Mouse (Mus musculus) v-Abl transformed pro-B cells (cell line): ENCODE measurements around the gene S100pbp.

Experiments used
- in situ Hi-C, 2 experiments: fragments of 400-800 bp; cut with MboI; formaldehyde crosslinking; loops; one replicate each; pipeline ENCODE4 v1.15.1; 2025; ENCODE audit not compliant: unreplicated experiment in 2 of 2

S100pbp gene

DNA sequence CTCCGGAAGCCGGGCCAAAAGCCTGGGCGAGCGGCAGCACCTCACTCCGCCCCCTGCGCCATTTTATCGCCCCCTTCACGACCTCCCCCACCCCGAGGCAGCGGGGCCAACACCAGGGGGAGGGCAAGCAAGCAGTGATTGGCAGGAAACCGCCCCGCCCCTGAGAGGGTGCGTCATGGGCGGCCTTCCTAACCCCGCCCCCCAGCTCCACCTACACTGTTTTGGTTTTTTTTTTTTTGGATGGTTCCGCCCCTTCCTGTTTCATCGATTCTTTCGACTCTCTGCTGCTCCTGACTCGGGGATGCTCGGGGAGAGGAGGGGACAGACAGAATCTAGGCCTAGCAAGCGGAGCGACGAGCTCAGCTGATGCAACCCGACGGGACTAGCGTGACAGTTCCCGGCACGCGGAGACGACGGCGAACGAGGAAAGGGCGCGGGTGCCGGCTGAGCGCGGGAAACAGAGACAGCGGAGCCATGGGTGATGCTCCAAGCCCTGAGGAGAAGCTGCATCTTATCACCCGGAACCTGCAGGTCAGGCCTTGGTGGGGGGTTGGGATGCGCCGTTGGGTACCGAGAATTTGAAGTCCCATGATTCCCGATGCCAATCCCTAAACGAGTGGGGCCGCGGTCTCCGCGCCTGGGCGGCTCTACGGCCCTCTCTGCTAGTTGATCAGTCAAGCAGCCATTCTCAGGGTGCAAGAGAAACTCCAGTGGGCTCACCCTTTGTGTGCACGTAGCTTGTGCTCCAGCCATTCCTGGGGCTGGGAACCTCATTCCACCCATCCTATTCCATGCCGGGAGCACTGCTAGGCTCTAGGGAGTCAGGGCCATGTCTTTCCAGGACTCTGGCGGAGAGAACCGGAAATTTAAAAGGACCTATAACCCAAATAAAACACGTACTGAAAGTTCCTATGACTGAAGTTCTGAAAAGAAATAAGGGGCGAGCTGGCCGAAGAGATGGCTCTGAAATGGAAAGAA is at the start of gene S100pbp, which contains the start of gene Yars:
S100pbp (minus strand) TSS at position 186 of the 978 bp plus-strand sequence.
Yars (plus strand) TSS at position 219 of the 978 bp plus-strand sequence.
- in situ Hi-C loops: loop anchor here in 1 of 2 experiments (5.0 kb wide), 1 partner anchor 267 kb away; no protein-coding TSS in a partner anchor

DNA sequence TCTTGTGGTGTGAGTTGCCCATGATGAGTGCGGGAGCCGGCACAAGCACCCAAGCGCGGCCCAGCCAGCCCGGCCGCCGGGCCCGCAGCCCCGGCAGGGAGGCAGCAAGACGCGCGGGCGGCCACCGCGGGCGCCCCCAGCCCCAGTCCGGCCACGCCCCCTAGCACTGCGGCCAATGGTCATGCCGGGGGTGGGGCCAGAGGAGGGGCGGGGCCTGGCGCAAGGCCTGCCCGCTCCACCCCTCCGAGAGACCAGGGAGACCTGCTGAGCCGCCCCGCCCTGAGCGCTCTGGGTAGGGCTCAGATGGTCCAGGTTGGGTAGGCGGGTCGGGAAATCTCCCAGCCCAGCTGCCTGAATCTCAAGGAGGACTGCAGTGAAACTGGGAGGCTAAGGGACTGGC is 49.5 kb upstream of the S100pbp start:
- in situ Hi-C loops: no loop called here

DNA sequence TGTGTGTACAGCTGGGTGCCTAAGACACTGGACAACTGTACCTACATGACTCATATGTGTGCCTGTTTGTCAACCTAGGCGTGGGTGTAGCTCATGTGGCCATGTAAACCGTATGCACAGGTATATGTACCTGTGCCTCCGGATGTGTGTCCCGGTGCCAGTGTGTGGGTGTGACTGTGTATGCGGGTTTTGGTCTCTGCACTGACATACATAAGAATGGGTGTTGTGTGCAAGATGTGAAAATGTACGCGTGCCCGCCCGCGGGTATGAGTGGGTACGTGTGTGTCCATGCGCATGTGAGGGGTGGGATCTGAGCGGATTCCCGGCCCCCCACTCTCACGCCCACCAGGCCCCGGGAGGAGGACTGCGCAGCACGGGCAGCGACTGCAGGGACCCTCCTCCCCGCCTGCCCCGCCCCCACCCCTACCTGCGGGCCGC is 49.1 kb upstream of the S100pbp start:
- in situ Hi-C loops: no loop called here

DNA sequence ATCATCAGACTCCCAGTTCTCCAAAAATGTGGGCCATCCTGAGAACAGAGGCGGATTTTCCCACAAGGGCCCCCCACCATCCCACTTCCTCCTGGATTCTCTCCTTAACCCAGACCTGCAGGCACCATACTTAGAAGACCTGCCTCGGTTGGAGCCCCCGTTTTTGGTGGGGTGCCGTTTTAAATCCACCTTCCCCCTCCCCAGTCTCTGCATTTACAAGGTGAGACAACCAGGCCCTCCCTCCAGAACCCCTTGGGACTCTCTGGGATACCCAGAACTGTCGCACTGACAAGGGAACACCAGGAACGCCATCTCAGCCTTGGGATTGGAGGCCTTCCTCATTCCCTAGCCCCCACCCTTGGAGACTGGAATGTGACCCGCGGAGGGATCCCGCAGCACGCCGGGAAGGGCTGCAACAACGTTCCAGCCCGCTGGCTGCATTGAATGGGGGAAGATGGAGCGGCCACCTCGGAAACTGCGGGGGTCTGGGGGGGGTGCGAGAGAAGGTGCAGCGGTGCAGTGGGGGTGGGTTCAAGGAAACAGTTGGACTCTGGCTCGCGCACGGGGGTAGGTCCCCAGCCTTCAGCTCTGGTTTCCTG is 48.4 kb upstream of the S100pbp start:
- in situ Hi-C loops: no loop called here

DNA sequence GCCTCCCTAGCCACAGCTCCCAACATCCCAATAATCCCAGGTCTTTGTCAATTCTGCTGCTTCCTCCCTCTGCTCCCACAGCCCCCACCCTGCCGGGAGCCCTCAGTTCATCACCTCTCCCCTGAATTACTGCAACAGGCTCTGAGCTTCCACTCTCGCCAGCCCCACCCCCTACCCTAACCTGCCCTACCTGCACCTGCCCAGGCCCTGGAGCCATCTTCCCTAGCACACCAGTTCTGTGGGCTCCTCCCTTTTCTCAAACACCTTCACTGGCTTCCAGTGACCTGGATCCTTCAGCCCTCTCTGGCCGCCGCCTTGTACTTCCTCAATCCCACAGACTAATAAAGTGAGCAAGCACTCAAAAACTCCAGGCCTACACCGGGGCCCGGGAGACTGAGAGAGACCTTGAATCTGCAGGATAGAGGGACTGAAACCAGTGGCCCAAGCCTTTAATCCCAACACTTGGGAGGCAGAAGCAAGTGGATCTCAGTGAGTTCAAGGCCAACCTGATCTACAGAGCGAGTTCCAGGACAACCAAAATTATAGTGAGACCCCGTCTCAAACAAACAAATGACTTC is 46.8 kb upstream of the S100pbp start:
- in situ Hi-C loops: no loop called here

DNA sequence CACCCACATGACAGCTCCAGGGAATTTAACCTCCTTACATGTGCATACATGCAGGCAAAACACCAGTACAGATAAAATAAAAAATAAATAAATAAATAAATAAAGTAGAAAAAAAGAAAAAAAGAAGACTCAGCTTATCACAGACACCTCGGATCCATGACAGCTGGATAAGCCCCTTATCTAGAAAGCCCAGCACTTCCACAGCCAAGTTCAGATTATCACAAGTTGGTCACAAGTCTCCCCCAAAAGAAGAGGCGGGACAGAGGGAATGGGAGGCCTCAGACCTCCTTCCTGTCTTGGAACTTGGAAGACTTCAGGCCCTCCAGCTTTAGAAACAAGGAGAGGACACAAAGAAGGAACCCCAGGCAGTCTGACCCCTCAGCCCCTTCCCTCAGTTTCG is 45.6 kb upstream of the S100pbp start:
- in situ Hi-C loops: no loop called here

DNA sequence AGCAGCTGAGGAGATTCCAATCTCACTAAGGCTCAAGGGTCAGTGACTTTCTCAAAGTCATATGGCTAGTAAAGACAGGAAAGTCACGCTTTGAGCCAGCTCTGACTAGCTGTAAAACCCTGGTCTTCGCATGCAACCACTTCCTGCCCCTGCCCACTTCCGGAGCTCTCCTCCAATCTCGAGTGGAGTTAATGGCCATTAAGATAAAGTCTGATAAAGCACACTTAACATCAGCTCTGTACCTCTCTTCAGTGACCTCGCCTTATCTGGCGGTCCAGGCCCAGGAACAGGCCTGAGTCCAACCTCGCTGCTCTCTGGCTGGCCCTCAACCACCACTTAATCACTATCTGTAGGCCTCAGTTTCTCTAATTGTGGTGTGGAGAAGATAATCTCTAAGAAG is 45.0 kb upstream of the S100pbp start:
- in situ Hi-C loops: no loop called here

DNA sequence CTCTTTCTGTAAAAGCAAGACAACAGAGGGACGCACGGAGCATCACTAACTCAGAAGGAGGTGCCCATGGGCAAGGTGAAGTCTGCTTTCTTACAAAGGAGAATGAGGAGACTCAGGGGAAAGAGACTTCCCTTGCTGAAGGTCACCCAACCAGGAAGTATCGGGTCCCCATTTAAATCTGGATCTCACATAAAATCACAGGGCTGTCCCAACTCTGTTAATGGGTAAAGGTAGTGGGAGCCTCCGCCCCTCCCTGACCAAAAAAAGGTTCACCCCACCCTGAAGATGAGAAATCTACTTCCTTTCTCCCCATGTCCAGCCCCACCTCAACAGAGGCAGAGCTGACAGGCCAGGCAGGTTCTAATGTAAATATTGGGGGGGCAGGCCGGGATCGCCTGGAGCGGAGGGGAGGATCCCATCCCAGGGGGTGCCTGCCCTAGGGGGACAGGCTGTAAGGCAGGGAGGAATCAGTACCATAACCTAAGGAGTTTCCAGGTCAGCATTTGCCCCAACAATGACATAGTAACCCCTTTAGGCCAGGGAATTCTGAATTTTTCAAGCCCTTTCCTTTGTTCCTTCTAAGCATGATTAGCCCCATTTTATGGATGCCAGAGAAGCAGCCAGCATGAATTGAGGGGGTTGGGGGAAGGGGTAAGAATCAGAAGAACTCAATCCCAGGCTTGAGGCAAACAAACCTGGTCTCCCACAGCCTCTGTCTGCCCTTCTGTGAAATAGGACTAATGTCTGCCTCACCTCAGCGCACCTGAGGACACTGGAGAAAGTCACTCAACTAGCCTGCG is 43.2 kb upstream of the S100pbp start:
- in situ Hi-C loops: no loop called here

DNA sequence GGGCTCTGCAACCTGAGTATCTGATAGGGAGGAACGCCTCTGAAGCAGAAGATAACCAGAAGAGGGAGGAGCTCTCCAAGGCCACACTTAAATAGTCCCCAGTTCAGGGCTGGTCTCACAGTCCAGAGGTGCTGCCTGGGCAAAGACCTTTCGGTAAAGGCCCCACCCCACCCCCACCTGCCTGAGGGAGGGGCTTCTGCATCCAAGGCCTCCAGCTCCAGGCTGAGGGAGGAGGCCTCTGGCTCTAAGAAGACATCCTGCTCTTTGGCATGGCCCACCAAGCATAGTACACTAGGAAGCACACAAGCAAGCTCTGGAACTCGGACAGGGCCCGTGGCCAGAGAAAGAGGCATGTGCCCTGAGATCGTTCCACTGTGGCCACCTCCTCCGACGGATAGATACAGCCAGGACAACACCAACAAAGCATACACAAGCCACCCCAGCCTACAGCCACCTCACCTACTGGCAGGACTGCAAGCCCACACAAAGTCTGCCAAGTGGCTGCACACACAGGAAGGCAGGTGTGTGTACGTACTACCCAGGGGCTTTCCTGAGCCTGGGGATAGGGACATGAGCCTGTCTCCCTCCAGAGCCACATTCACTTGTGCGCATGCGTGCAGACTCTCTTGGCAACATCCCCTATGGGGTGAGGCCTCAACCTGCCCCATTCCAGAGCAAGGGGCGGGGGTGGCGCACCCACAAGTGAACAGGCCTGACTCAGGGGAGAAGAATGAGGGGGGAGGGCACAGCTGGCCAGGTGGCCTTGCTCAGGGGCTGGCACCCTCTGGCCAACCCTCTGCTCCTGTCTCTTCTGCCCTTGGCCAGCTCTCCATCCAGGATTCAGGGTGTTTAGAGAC is 42.3 kb upstream of the S100pbp start:
- in situ Hi-C loops: no loop called here

DNA sequence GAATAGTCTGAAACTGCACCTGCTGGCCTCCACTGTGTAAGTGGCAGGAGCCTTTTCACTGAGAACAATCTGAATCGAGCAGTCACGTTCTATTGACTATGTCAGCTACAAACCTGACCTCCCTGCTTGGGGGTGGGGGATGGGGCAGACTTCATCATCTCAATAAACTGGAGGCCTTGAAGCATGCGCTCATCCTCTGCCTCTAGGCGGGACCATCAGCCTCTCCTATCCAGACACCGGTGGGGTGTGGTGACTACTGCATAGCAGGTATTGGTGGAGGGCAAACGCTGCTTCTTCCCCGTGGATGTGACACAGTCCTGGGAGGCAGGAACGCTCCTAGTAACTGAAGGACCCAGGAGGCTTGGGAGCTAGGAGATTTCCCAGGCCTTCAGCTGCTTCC is 41.4 kb upstream of the S100pbp start:
- in situ Hi-C loops: no loop called here

DNA sequence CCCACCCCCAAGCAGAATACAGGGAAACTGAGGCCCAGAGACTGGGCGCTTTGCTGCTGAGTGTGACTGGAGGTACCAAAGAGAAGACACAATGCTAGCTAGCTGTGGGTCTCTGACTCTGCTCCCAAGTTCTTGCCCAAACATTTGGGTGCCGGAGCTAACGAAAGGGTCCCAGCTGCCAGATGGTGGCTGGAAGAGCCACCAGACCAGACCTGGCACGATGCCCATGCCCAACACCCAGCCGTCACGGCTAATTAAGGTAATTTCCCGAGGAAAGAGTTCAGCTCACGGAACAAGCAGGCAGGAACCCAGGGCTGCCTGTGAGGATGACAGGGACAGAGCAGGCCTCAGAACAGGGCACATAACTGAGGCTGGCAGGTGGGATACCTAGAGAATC is 38.5 kb upstream of the S100pbp start:
- in situ Hi-C loops: no loop called here

DNA sequence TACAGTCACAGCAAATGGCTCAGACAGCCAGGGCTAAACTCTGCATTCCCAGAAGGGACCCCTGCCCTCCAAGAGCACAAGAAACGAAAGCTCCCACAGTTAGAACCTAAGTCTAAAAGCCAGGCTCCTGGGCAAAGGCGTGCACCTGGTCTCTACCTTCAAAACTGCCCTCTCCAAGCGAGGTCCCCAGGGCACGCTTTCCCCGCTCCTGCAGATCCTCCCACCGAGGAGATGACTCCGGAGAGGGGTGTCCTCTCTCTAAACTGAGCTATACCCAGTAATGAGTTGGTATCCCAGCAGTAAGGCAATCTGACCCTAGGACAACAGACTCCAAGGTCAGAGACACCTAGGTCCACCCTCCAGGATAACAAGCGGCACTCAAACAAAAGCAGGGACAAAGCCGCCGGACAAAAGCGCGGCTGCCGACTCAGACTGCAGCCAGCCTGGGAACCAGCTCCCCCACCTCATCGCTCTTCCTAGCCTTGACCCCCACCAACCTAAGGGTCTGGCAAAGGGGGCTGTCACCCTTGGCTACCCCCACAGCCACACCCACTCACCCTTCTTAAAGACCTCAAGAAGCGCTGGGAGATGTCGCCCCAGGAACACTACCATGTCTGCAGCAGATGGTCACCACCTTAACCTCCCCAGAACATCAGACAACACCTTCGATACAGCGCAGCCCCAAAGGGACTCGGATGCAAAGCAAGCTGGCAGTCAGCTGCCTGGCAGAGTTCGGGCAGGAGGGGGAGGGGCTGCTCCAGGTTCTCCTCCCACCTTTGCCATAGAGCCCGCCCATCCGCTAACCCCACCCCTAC is 37.9 kb upstream of the S100pbp start:
- in situ Hi-C loops: no loop called here

DNA sequence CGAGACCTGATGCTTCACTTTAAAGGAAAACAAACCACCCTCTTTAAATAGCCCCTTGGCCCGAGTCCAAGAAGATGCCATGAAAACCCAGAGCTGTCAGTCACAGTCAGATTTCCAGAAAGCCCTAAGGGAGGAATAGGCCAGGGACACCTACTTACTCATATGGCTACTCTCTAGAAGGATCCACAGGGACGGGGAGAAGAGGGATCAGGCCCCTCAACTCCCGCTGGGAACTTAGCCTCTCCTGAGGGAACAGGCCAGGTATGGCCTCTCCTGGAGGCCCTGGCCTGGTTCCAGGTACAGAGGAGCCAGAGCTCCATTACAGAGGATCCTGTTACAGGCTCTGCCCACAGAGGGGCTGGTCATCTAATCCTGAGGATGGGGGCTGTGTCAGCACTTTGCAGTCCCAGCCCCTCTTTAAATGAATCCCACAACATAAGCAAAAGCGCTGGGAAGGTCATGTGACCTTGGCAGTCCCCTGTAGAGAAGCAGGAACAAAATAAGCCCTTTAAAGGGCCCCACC is 37.0 kb upstream of the S100pbp start:
- in situ Hi-C loops: no loop called here

DNA sequence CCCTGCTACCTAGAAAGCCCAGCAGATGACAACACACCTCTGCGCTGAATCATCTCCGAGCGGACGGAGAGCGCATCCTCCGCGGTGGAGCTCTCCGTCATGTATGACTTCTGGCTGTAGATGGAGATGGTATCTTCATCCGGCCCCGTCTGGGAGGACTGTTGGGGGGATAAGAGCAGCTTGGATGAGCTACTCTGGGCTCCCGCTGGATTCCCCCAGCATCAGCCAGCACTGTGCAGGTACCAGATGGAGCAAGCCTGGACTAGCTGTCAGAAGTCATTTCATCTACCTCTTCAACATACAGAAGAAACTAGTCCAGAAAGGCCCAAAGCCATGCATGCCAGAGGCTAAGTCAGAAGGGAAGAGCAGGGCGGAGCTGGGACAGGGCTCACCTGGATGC is 35.8 kb upstream of the S100pbp start:
- in situ Hi-C loops: no loop called here

DNA sequence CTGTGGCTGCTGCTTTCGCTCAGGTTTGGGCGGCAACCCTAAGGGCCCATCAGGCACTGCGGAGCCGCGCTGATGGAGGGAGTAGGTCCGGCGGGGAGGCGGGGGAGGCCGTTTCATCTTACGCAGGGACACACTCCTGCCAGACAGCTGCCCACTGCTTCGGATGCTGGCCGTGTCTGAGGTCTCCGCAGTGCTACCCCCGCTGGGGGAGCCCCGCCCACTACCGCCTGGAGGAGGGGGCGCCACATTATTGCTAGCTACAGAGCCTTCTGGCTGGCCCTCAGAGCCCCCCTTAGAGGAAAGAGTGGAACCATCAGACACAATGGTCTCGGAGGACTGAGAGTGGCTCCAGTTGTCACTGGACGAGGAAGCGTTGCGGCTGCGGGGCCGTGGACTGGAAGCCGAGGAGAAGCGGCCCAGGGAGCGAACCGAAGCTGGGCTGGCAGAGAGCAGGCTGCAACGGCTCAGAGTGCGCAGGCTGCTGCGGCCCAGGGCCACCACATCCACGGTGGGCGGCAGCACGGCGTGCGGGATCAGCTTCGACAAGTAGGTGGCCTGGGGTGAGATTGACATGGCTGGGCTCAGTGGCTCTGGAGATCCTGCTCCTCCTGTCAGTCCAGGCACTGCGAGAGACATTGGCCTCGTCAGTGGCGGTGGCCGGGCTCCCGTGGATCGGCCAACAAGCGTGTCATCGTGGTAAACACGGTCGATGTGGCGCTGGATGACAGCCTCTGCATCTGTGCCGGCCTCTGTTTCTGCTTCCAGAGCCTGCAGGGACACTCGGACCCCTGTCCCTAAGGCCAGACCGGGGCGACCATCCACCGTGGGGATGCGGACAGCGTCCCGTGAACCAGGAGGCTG is 34.1 kb upstream of the S100pbp start:
- in situ Hi-C loops: no loop called here

DNA sequence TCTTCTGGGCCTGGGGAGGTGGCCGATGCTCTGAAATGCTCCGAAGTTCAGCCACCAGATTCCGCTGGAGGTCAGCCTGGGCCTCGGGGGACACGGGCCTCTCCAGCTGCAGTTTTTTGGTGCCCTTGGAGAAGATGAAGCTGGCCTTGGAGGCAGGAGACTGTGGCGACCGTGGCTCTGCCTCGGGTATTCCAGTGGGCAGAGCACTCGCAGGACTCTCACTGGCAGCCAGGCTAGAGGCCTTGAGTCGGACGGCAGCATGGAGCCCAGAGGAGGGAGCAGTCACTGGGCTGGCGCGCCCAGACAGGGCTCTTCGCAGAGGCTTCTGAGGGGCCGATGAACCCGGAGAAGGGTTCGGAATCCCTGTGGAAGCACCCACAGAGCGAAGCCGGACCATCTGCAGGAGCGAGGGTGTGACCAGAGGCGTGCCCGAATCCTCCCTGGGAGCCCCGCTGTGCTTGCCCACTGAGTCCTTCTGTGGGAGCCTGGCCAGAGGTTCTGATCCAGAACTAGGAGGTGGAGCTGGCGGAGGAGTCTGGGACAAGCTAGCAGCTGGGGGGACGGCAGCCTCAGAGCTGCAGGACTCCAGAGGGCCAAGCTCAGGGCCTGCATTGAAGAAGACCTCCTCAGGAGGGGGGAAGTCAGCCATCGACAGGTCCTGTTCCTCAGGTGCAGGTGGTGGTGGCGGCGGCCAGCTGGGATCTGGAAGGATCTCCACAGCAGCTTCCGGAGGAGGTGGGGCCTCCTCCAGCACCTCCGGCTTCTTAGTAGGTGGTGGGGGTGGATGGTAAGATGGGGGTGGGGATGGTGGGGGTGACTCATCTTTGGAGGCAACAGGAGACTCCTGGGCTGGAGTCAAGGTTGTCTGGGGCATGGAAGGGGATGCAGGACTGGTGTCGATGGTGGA is 32.7 kb upstream of the S100pbp start:
- in situ Hi-C loops: no loop called here
